Mouse (Mus musculus): ENCODE data around the gene Kcnq4. TPM values are rescaled to one million over a fixed set of nuclear protein-coding genes. Genes with fewer than 3 reads are reported as not detected.

Kcnq4 gene
- polyA plus RNA-seq, 1 experiment from 2014 or later = 8.8 TPM

MicroRNAs encoded within 50 kb of the gene (microRNA counts, 519-probe panel; counts per million panel counts)
- 2,640 counts per million, percentile 60 among the panel's probes with 10 or more counts for microRNA mmu-miR-30e

Small RNA genes within 50 kb of the gene (microRNA-seq; reads per million reads assigned to microRNA genes)
- 51.0 reads per million, percentile 45 among the genes with 10 or more reads in this experiment for gene Mir30c-1
- gene Mir30e = not detected
- gene Mir30f = not detected

Other genes starting within 250 kb of the Kcnq4 start
- gene Slfnl1, start 216.4 kb downstream of the Kcnq4 start, polyA plus RNA-seq (2015; fragmentation: Nextera tagmentation; extraction: Ambion mirVana) = not detected in 2 replicates
- 96.1 and 97.7 TPM in 2 replicates for gene Ctps, start 178.3 kb downstream of the Kcnq4 start, polyA plus RNA-seq (2015; fragmentation: Nextera tagmentation; extraction: Ambion mirVana)
- gene Gm8439, start 159.9 kb downstream of the Kcnq4 start, polyA plus RNA-seq (2015; fragmentation: Nextera tagmentation; extraction: Ambion mirVana) = not detected in 2 replicates
- 0.41 and 0.64 TPM in 2 replicates for gene Cited4, start 82.0 kb downstream of the Kcnq4 start, polyA plus RNA-seq (2015; fragmentation: Nextera tagmentation; extraction: Ambion mirVana)
- gene Nfyc, start 83.0 kb upstream of the Kcnq4 start, polyA plus RNA-seq (2015; fragmentation: Nextera tagmentation; extraction: Ambion mirVana) = 95.4 and 98.5 TPM in 2 replicates
- gene Rims3, start 106.2 kb upstream of the Kcnq4 start, polyA plus RNA-seq (2015; fragmentation: Nextera tagmentation; extraction: Ambion mirVana) = 9.3 and 10.7 TPM in 2 replicates
- gene Exo5, start 176.4 kb upstream of the Kcnq4 start, polyA plus RNA-seq (2015; fragmentation: Nextera tagmentation; extraction: Ambion mirVana) = 43.4 and 46.3 TPM in 2 replicates
- gene Zfp69, start 203.1 kb upstream of the Kcnq4 start, polyA plus RNA-seq (2015; fragmentation: Nextera tagmentation; extraction: Ambion mirVana) = 6.6 and 7.3 TPM in 2 replicates